Mouse (Mus musculus): Measurements from ENCODE around the gene Dhrs3. TPM values are rescaled to one million over a fixed set of nuclear protein-coding genes. Genes with fewer than 3 reads are reported as not detected.

Dhrs3 gene
- total RNA-seq, 4 experiments from 2014 or later, result 98.8 to 151 (median 131) TPM

DNA sequence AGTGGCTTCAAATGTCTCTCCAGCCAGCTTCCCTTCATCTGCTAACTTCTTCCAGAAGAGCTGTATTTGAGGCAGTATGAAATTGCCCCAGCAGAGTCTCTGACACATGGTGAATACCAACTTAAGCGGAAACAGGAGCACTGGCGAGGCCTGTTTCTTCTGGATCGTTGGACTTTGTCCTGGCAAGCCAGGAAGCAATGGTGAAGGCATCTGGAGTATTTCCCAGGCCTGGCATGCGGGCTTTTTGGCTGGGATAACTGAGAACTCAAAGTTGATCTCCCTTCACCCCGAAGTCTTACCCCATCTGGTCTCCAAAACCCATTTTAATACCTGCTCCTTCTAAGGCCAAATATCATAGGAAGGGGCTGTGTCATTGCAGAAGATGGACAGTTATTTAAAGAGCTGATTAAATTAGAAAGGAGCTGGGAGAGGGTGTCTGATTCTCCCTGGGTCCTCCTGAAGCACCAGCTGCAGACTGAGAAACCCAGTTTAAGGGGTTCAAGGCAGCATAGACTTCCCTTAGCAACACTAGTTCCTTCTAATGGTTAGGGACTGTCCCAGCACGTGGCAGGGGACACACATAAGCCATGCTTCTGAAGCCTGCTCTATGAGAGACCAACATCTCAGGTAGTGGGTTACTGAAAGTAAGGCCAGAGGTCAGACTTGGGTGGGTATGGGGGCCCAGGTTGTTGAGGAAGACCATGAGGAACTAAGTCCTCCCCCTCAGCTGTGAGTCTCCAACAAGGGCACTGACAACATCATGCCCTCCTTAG, 80.5 kb downstream of the Dhrs3 start:
- DNase-seq (ENCODE audit: low spot score), result no peak

DNA sequence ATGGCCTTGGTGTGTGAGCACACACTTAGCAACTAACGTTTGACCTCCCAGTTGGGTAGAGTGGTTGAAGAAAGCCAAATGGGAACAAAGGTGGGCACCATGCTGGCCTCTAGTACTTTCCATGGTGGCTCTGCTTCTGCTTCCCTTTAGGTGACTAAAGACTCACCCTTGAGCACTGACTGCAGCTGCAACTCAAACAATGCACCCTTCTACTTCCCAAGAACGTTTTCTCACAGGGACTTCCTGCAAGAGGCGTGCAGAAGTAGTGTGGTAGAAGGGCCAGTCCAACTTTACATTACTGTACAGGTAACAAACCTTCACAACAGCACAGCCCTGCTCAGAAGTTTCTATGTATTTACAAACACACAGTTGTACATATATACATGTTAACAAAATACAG, 81.8 kb downstream of the Dhrs3 start:
- DNase-seq (ENCODE audit: low spot score), result no peak

DNA sequence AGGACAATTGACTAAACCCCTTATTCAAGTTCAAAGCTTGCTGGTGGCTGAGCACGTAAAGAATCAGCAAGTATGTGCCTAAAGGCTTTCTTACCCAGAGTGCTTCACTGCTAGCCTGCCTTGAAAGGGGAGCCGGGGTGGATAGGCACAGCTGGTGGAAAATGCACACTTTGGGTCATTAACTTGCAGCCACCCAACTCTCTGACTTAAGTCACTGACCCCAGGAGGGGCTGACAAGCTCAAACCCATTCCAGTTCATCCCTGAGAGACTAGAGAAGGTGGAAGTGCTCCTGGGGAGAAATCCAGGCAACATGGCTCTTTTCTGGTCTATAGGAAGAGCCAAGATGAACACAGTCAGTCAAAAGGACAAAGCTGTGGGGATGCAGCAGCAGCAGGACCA, 82.9 kb downstream of the Dhrs3 start:
- no peak for DNase-seq (ENCODE audit: low spot score)

DNA sequence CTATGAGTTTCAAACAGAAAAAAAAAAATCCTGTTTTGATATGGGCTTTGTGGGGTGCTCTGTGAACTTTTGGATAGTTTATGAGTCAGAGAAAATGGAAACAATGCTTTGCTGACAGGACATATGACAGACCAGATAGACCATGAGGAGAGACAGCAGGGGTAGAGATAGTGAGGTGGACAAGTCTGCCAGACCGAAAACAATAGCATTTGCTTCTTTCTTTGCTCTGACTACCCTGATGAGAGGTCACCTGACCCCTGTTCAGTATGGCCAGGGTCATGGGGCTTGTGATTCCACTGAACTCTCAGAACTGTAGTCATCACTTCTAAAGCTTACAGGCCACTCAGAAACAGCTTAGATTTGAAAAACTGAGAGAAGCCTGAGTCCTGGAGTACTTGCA, 84.4 kb downstream of the Dhrs3 start:
- no peak for DNase-seq (ENCODE audit: low spot score)

Other genes with a start within 250 kb of the Dhrs3 start
- gene Gm436, start 206.5 kb upstream of the Dhrs3 start, total RNA-seq (2022), result not detected
- gene Gm13178, start 171.4 kb upstream of the Dhrs3 start, total RNA-seq (2022), result not detected
- gene Gm438, start 106.2 kb upstream of the Dhrs3 start, total RNA-seq (2022), result not detected

Data from heart, adult 8-10 months (tissue).